ENCODE assay signal across 8 mouse cellular contexts in genomic region chr1:172368768-172369418, GRCm38 (mm10). TPM values are rescaled to one million over a fixed set of nuclear protein-coding genes. Genes with fewer than 3 reads are reported as not detected.
DNase-seq lines count a peak whose midpoint lies in the region; ATAC-seq and TF ChIP-seq lines count a peak whose summit lies in the region.

No protein-coding gene starts in this region.

- H3K4me3 ChIP-seq in left cerebral cortex, adult 2 months, result no peak overlapping the region

- no peak overlapping the region for H3K27ac ChIP-seq in left cerebral cortex, adult 2 months

- intact Hi-C loops in left cerebral cortex, adult 2 months (cut with DNase I), result no loop called here

- ATAC-seq in granulocyte monocyte progenitor cell, adult 5-6 weeks (replicated peaks; ENCODE audit: poor library complexity, severe bottlenecking), result peak; percentile 86

- no peak for DNase-seq in left cerebral cortex, adult 2 months (ENCODE audit: extremely low spot score in 1 of 2, low spot score in 2 of 2)
- no peak for DNase-seq in left cerebral cortex, adult 18-20 months (ENCODE audit: low spot score in 2 of 2)
- DNase-seq in adrenal gland, postnatal 25 days, result peak; percentile 58
- peak; percentile 74 for DNase-seq in kidney, postnatal 10 days
- DNase-seq in lung, postnatal 4 days, result peak; percentile 62 to 78
- DNase-seq in spleen, postnatal 14 days (ENCODE audit: low spot score in 2 of 2), result peak; percentile 30 to 56
- no peak for DNase-seq in layer of hippocampus, adult 9-11 months

- TF ChIP-seq CTCF in left cerebral cortex, adult 2 months (IDR thresholded peaks at IDR 0.05), result peak; percentile 60

RNA-seq across cellular contexts. Expression of gene Pigm, which starts 7.5 kb away (rescaled TPM):
- total RNA-seq in left cerebral cortex, adult 2 months (2021), result 1 to 10 TPM; 9.3 to 9.8 TPM
- 1 to 10 TPM; 7.9 to 8.6 TPM for total RNA-seq in left cerebral cortex, adult 18-20 months (2021)
- total RNA-seq in adrenal gland, postnatal 25 days (2021), result 11.8 and 13.1 TPM in 2 replicates
- 10.2 and 16.0 TPM in 2 replicates for total RNA-seq in granulocyte monocyte progenitor cell, adult 5-6 weeks (2014; fragmentation: Nextera tagmentation)
- total RNA-seq in granulocyte monocyte progenitor cell, adult 5-6 weeks (2017), result 13.8 and 16.2 TPM in 2 replicates

RNA-seq across cellular contexts. Expression of gene Kcnj10, which starts 27.9 kb away (rescaled TPM):
- 100 to 1,000 TPM in 1 of 2 experiments, 10 to 100 TPM in 1; 86.5 to 108 TPM for total RNA-seq in left cerebral cortex, adult 2 months (2021)
- total RNA-seq in left cerebral cortex, adult 18-20 months (2021), result 10 to 100 TPM; 67.5 to 87.1 TPM
- 0.39 and 0.48 TPM in 2 replicates for total RNA-seq in adrenal gland, postnatal 25 days (2021)
- 0.32 TPM in 1 of 2 replicates, not detected in the other for total RNA-seq in granulocyte monocyte progenitor cell, adult 5-6 weeks (2014; fragmentation: Nextera tagmentation)
- total RNA-seq in granulocyte monocyte progenitor cell, adult 5-6 weeks (2017), result 0.46 TPM in 1 of 2 replicates, not detected in the other

RNA-seq across cellular contexts. Expression of gene Kcnj9, which starts 39.8 kb away (rescaled TPM):
- total RNA-seq in left cerebral cortex, adult 2 months (2021), result 100 to 1,000 TPM; 137 to 138 TPM
- 100 to 1,000 TPM; 132 to 133 TPM for total RNA-seq in left cerebral cortex, adult 18-20 months (2021)
- 0.18 TPM in 1 of 2 replicates, not detected in the other for total RNA-seq in adrenal gland, postnatal 25 days (2021)
- not detected in 2 replicates for total RNA-seq in granulocyte monocyte progenitor cell, adult 5-6 weeks (2014; fragmentation: Nextera tagmentation)
- total RNA-seq in granulocyte monocyte progenitor cell, adult 5-6 weeks (2017), result not detected in 2 replicates

Comparison
In these comparisons a context has a peak if more than half of its experiments do, and no peak if none do; other contexts are left out.
1. DNase-seq: peak in adrenal gland, postnatal 25 days (single experiment), kidney, postnatal 10 days (single experiment), lung, postnatal 4 days (2 of 2) and spleen, postnatal 14 days (2 of 2); none in left cerebral cortex, adult 2 months (0 of 2), left cerebral cortex, adult 18-20 months (0 of 2) and layer of hippocampus, adult 9-11 months (single experiment).
2. RNA of gene Kcnj10, which starts 27.9 kb away (total RNA-seq): 86.5 to 108 TPM in left cerebral cortex, adult 2 months and 67.5 to 87.1 TPM in left cerebral cortex, adult 18-20 months; 0.32 to 0.46 TPM in granulocyte monocyte progenitor cell, adult 5-6 weeks and 0.39 to 0.48 TPM in adrenal gland, postnatal 25 days; every median in the first group is over 10 times any median in the second.
3. RNA of gene Kcnj9, which starts 39.8 kb away (total RNA-seq): 137 to 138 TPM in left cerebral cortex, adult 2 months and 132 to 133 TPM in left cerebral cortex, adult 18-20 months; 0.18 TPM in adrenal gland, postnatal 25 days and not detected in granulocyte monocyte progenitor cell, adult 5-6 weeks; every median in the first group is over 100 times any median in the second.